8 mouse cellular contexts compared by ENCODE assay signal in the genomic region with DNA sequence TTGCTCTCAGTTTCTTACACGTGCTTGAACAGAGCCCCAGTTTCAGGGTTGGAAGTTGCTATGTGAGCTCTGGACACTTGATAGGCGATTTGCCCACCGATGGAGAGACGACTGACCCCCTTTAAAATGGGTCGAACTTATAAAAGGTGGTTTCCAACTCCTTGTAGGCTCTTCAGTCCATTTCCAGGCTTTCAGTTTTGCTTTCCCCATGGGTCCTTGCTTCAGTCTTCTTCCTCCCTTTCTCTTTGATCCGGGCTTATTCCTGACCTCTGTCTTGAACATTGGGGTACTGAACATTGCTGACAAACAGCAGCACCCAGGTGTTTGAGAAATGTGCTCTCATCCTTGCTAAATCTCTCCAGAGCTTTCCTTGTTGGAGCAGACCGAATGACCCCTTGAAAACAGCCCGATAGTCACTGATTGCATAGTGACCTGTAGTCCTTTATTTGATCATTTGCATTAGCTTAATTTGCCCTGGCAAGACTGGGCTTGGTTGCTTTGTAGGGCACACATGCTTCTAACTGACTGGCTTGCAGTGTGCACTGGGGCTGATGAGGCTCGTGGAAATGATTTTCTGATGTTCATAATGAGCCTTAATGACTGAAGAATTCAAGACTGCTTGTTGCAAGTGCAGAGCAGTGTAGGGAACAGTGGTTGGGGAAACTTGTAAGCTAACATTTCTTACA. TPM values are rescaled to one million over a fixed set of nuclear protein-coding genes. Genes with fewer than 3 reads are reported as not detected.
A peak's percentile ranks its signal among the peaks of the same experiment; 100 is the strongest.
DNase-seq lines count a peak whose midpoint lies in the region; ATAC-seq and TF ChIP-seq lines count a peak whose summit lies in the region.

No protein-coding gene starts in this region.

- DNase-seq in lung, adult 2 months = no peak
- DNase-seq in lung, postnatal 4 days = no peak
- peak; percentile 62 for DNase-seq in retina, embryonic 14.5 days (ENCODE audit: low spot score)
- DNase-seq in left cerebral cortex, postnatal 25 days (ENCODE audit: low spot score in 2 of 2) = no peak
- no peak for DNase-seq in ovary, postnatal 10 days (ENCODE audit: low spot score)
- DNase-seq in lung, postnatal 14 days = no peak

- peak overlapping the region; percentile 43 for H3K9ac ChIP-seq in forebrain, embryonic 13.5 days
- H3K9ac ChIP-seq in limb, embryonic 13.5 days = peak overlapping the region; percentile 97; the same call in 1 of the 2 replicates

- H3K4me2 ChIP-seq in forebrain, embryonic 13.5 days = peak overlapping the region; percentile 84
- H3K4me2 ChIP-seq in limb, embryonic 13.5 days (replicated peaks) = peak overlapping the region; percentile 91

- WGBS in lung, adult 2 months = 28% methylated on average over 9 of the region's 9 CpGs
- 54% methylated on average over 9 of the region's 9 CpGs for WGBS in forebrain, embryonic 13.5 days
- WGBS in limb, embryonic 13.5 days = 29% methylated on average over 9 of the region's 9 CpGs

- H3K27me3 ChIP-seq in forebrain, embryonic 13.5 days = 0 out of 2 replicates have a peak, but pooled peaks cover 2% of the 10 kb centered on the region
- H3K27me3 ChIP-seq in limb, embryonic 13.5 days = no peaks in the 10 kb centered on the region

- peaks cover 15% of the 10 kb centered on the region; the same call in 1 of the 2 replicates for H3K4me1 ChIP-seq in lung, adult 2 months (ENCODE audit: control insufficient read depth, insufficient read depth, low read length)
- peaks cover 40% of the 10 kb centered on the region for H3K4me1 ChIP-seq in forebrain, embryonic 13.5 days
- peaks cover 38% of the 10 kb centered on the region for H3K4me1 ChIP-seq in limb, embryonic 13.5 days

- intact Hi-C loops in left cerebral cortex, postnatal 25 days (cut with DNase I) = loop anchor here (5.0 to 10.0 kb wide), 4 partner anchors 90 to 287 kb away; a partner anchor contains a TSS

- TF ChIP-seq POLR2A in lung, adult 2 months (IDR thresholded peaks at IDR 0.05; ENCODE audit: borderline replicate concordance, extremely low read depth, low read depth, low read length) = no peak

- ATAC-seq in forebrain, embryonic 13.5 days = no peak
- no peak for ATAC-seq in limb, embryonic 13.5 days (ENCODE audit: low FRiP score, low read depth)

- no peaks in the 10 kb centered on the region for H3K9me3 ChIP-seq in forebrain, embryonic 13.5 days (replicated peaks)
- H3K9me3 ChIP-seq in limb, embryonic 13.5 days = no peaks in the 10 kb centered on the region

- no peak for TF ChIP-seq CTCF in lung, adult 2 months (IDR thresholded peaks at IDR 0.05; ENCODE audit: insufficient read depth, low read length)

- no peaks in the 10 kb centered on the region for H3K36me3 ChIP-seq in forebrain, embryonic 13.5 days (ENCODE audit: poor library complexity, severe bottlenecking)
- no peaks in the 10 kb centered on the region for H3K36me3 ChIP-seq in limb, embryonic 13.5 days

- no peak overlapping the region for H3K27ac ChIP-seq in forebrain, embryonic 13.5 days
- no peak overlapping the region for H3K27ac ChIP-seq in limb, embryonic 13.5 days

- peak overlapping the region; percentile 15 for H3K4me3 ChIP-seq in lung, adult 2 months (replicated peaks; ENCODE audit: extremely low read depth, low read depth, low read length)
- peak overlapping the region; percentile 94 for H3K4me3 ChIP-seq in forebrain, embryonic 13.5 days
- peak overlapping the region; percentile 98 for H3K4me3 ChIP-seq in limb, embryonic 13.5 days

RNA-seq across cellular contexts. Expression of a gene that starts 3.4 kb away (rescaled TPM):
- 39.1 and 43.4 TPM in 2 replicates for polyA plus RNA-seq in lung, adult 2 months (2012; rRNA removed)
- 34.9 and 36.3 TPM in 2 replicates for polyA plus RNA-seq in forebrain, embryonic 13.5 days (2015; fragmentation: Nextera tagmentation; extraction: Ambion mirVana)
- polyA plus RNA-seq in limb, embryonic 13.5 days (2015; fragmentation: Nextera tagmentation; extraction: Ambion mirVana) = 45.3 and 48.5 TPM in 2 replicates
- 10 to 100 TPM; 34.1 to 39.3 TPM for total RNA-seq in left cerebral cortex, postnatal 25 days (2021)

Comparison
In these comparisons a context has a peak if more than half of its experiments do, and no peak if none do; other contexts are left out.
1. H3K4me3 ChIP-seq: peak in every context shown above with its lines; median percentile 98 in limb, embryonic 13.5 days; 94 in forebrain, embryonic 13.5 days; 15 in lung, adult 2 months.